Mouse (Mus musculus): Measurements from ENCODE around the gene Calm2. TPM values are rescaled to one million over a fixed set of nuclear protein-coding genes. Genes with fewer than 3 reads are reported as not detected.

Calm2 gene
- polyA plus RNA-seq, 1 experiment from 2014 or later = 619 TPM

GRCm38 (mm10) chr17:87473736-87474500 lies 27.2 kb upstream of the Calm2 start:
- peaks cover 54% of the 10 kb centered on the region for H3K4me1 ChIP-seq (replicated peaks)
- no peaks in the 10 kb centered on the region for H3K36me3 ChIP-seq
- no peaks in the 10 kb centered on the region for H3K9me3 ChIP-seq (replicated peaks)
- no peaks in the 10 kb centered on the region for H3K27me3 ChIP-seq (replicated peaks)
- peak overlapping the region; percentile 47 for H3K4me3 ChIP-seq
- peak overlapping the region; percentile 90 for H3K4me2 ChIP-seq
- 1% methylated on average over 23 of the region's 23 CpGs for WGBS
- ATAC-seq (ENCODE audit: insufficient number of reproducible peaks, low FRiP score) = peak; percentile 64
- H3K9ac ChIP-seq = peak overlapping the region; percentile 68
- H3K27ac ChIP-seq (ENCODE audit: poor library complexity, severe bottlenecking) = peak overlapping the region; percentile 66

- H3K9ac ChIP-seq = peak overlapping the region; percentile 68
- no peaks in the 10 kb centered on the region for H3K36me3 ChIP-seq
- WGBS = 5% methylated on average over 9 of the region's 9 CpGs
- no peaks in the 10 kb centered on the region for H3K27me3 ChIP-seq (replicated peaks)
- H3K4me2 ChIP-seq = peak overlapping the region; percentile 90
- H3K9me3 ChIP-seq (replicated peaks) = no peaks in the 10 kb centered on the region
- H3K27ac ChIP-seq (ENCODE audit: poor library complexity, severe bottlenecking) = peak overlapping the region; percentile 66
- H3K4me1 ChIP-seq (replicated peaks) = peaks cover 58% of the 10 kb centered on the region
- no peak for ATAC-seq (ENCODE audit: insufficient number of reproducible peaks, low FRiP score)
- H3K4me3 ChIP-seq = peak overlapping the region; percentile 47
Observed at GRCm38 (mm10) chr17:87473441-87473735, 26.7 kb upstream of the Calm2 start.

GRCm38 (mm10) chr17:87472879-87473278 lies 26.1 kb upstream of the Calm2 start:
- 27% methylated on average over 10 of the region's 10 CpGs for WGBS
- peak overlapping the region; percentile 90 for H3K4me2 ChIP-seq
- no peaks in the 10 kb centered on the region for H3K9me3 ChIP-seq (replicated peaks)
- H3K27me3 ChIP-seq (replicated peaks) = no peaks in the 10 kb centered on the region
- H3K27ac ChIP-seq (ENCODE audit: poor library complexity, severe bottlenecking) = peak overlapping the region; percentile 66; the same call in 1 of the 2 replicates
- peaks cover 57% of the 10 kb centered on the region for H3K4me1 ChIP-seq (replicated peaks)
- peak overlapping the region; percentile 68 for H3K9ac ChIP-seq
- H3K36me3 ChIP-seq = no peaks in the 10 kb centered on the region
- no peak for ATAC-seq (ENCODE audit: insufficient number of reproducible peaks, low FRiP score)
- H3K4me3 ChIP-seq = peak overlapping the region; percentile 47

GRCm38 (mm10) chr17:87471661-87472060 lies 24.9 kb upstream of the Calm2 start:
- Histone ChIP-seq H3K27me3 (replicated peaks) (no peaks in the 10 kb centered on the region), H3K27ac (ENCODE audit: poor library complexity, severe bottlenecking) (no peak overlapping the region; the same call in 1 of the 2 replicates), H3K4me2 (no peak overlapping the region), H3K36me3 (no peaks in the 10 kb centered on the region), H3K4me3 (no peak overlapping the region), H3K4me1 (replicated peaks) (peaks cover 53% of the 10 kb centered on the region), H3K9me3 (replicated peaks) (no peaks in the 10 kb centered on the region), H3K9ac (no peak overlapping the region)
- 49% methylated on average over 6 of the region's 6 CpGs for WGBS
- no peak for ATAC-seq (ENCODE audit: insufficient number of reproducible peaks, low FRiP score)

- H3K36me3 ChIP-seq = no peaks in the 10 kb centered on the region
Observed at GRCm38 (mm10) chr17:87470797-87471196, 24.1 kb upstream of the Calm2 start.

GRCm38 (mm10) chr17:87470282-87470681 lies 23.5 kb upstream of the Calm2 start:
- Histone ChIP-seq H3K9ac (no peak overlapping the region), H3K27ac (ENCODE audit: poor library complexity, severe bottlenecking) (0 out of 2 replicates have a peak overlapping the region, but pooled peaks have one; percentile 15), H3K4me1 (replicated peaks) (peaks cover 46% of the 10 kb centered on the region), H3K36me3 (no peaks in the 10 kb centered on the region), H3K4me3 (no peak overlapping the region), H3K27me3 (replicated peaks) (no peaks in the 10 kb centered on the region), H3K9me3 (replicated peaks) (no peaks in the 10 kb centered on the region), H3K4me2 (peak overlapping the region; percentile 14; the same call in 1 of the 2 replicates)
- no peak; the same call in 1 of the 2 replicates for ATAC-seq (ENCODE audit: insufficient number of reproducible peaks, low FRiP score)
- WGBS = 48% methylated on average over 8 of the region's 8 CpGs

More at GRCm38 (mm10) chr17:87470797-87471196, 24.1 kb upstream of the Calm2 start:
- Histone ChIP-seq H3K27ac (ENCODE audit: poor library complexity, severe bottlenecking) (peak overlapping the region; percentile 63; the same call in 1 of the 2 replicates), H3K27me3 (replicated peaks) (no peaks in the 10 kb centered on the region), H3K4me1 (replicated peaks) (peaks cover 52% of the 10 kb centered on the region), H3K4me2 (peak overlapping the region; percentile 35), H3K9me3 (replicated peaks) (no peaks in the 10 kb centered on the region), H3K4me3 (no peak overlapping the region), H3K9ac (no peak overlapping the region)
- peak; percentile 59 for ATAC-seq (ENCODE audit: insufficient number of reproducible peaks, low FRiP score)
- WGBS = 15% methylated on average over 8 of the region's 8 CpGs

- H3K27me3 ChIP-seq (replicated peaks) = no peaks in the 10 kb centered on the region
- H3K4me3 ChIP-seq = no peak overlapping the region
- H3K4me2 ChIP-seq = no peak overlapping the region
- H3K27ac ChIP-seq (ENCODE audit: poor library complexity, severe bottlenecking) = no peak overlapping the region
- ATAC-seq (ENCODE audit: insufficient number of reproducible peaks, low FRiP score) = no peak
- WGBS = 60% methylated on average over 8 of the region's 8 CpGs
- peaks cover 38% of the 10 kb centered on the region for H3K4me1 ChIP-seq (replicated peaks)
- H3K9me3 ChIP-seq (replicated peaks) = no peaks in the 10 kb centered on the region
- H3K9ac ChIP-seq = no peak overlapping the region
- no peaks in the 10 kb centered on the region for H3K36me3 ChIP-seq
Observed at GRCm38 (mm10) chr17:87469428-87469827, 22.7 kb upstream of the Calm2 start.

GRCm38 (mm10) chr17:87468616-87469015 lies 21.9 kb upstream of the Calm2 start:
- no peak overlapping the region for H3K4me2 ChIP-seq
- no peak overlapping the region for H3K27ac ChIP-seq (ENCODE audit: poor library complexity, severe bottlenecking)
- H3K36me3 ChIP-seq = no peaks in the 10 kb centered on the region
- H3K4me1 ChIP-seq (replicated peaks) = peaks cover 33% of the 10 kb centered on the region
- no peaks in the 10 kb centered on the region for H3K9me3 ChIP-seq (replicated peaks)
- WGBS = 75% methylated on average over 5 of the region's 5 CpGs
- H3K9ac ChIP-seq = no peak overlapping the region
- ATAC-seq (ENCODE audit: insufficient number of reproducible peaks, low FRiP score) = no peak
- no peak overlapping the region for H3K4me3 ChIP-seq
- no peaks in the 10 kb centered on the region for H3K27me3 ChIP-seq (replicated peaks)

- no peaks in the 10 kb centered on the region for H3K9me3 ChIP-seq (replicated peaks)
- no peak overlapping the region for H3K27ac ChIP-seq (ENCODE audit: poor library complexity, severe bottlenecking)
- 46% methylated on average over 3 of the region's 3 CpGs for WGBS
- no peak overlapping the region for H3K4me3 ChIP-seq
- peaks cover 34% of the 10 kb centered on the region for H3K4me1 ChIP-seq (replicated peaks)
- H3K9ac ChIP-seq = no peak overlapping the region
- no peaks in the 10 kb centered on the region for H3K27me3 ChIP-seq (replicated peaks)
- ATAC-seq (ENCODE audit: insufficient number of reproducible peaks, low FRiP score) = no peak
- H3K4me2 ChIP-seq = no peak overlapping the region
- H3K36me3 ChIP-seq = no peaks in the 10 kb centered on the region
Observed at GRCm38 (mm10) chr17:87461499-87461896, 14.8 kb upstream of the Calm2 start.

- Histone ChIP-seq H3K27ac (ENCODE audit: poor library complexity, severe bottlenecking) (peak overlapping the region; percentile 81), H3K9me3 (replicated peaks) (no peaks in the 10 kb centered on the region), H3K4me2 (peak overlapping the region; percentile 61), H3K4me1 (replicated peaks) (peaks cover 34% of the 10 kb centered on the region), H3K27me3 (replicated peaks) (no peaks in the 10 kb centered on the region), H3K9ac (peak overlapping the region; percentile 65), H3K36me3 (no peaks in the 10 kb centered on the region), H3K4me3 (peak overlapping the region; percentile 19)
- 35% methylated on average over 17 of the region's 17 CpGs for WGBS
- no peak for ATAC-seq (ENCODE audit: insufficient number of reproducible peaks, low FRiP score)
Observed at GRCm38 (mm10) chr17:87460669-87461498, 14.1 kb upstream of the Calm2 start.
